Mouse (Mus musculus) mature B cell (primary cell): Measurements from ENCODE around the gene Tas2r130.
"Not testable (repeated sequence)": the region's sequence is repeated elsewhere in the genome, so short reads cannot be mapped to it uniquely, and the experiment has no call there.

Experiments used
- in situ Hi-C: fragments of 300-500 bp; cut with MboI; formaldehyde crosslinking; loops from 2 replicates; pipeline ENCODE4 v1.14.3; 2019

The Tas2r130 gene

GRCm38 (mm10) chr6:131630812-131631211, at the start of gene Tas2r130:
TSS of gene Tas2r130 (minus strand) at chr6:131630912.
- in situ Hi-C loops: no loop called here

GRCm38 (mm10) chr6:131678786-131679185, 48.1 kb upstream of the Tas2r130 start, which contains the start of gene Tas2r106:
TSS of gene Tas2r106 (minus strand) at chr6:131678886.
- in situ Hi-C loops: no loop called here

GRCm38 (mm10) chr6:131660049-131660448, 29.3 kb upstream of the Tas2r130 start, which contains the start of gene Tas2r107:
TSS of gene Tas2r107 (minus strand) at chr6:131660149.
- in situ Hi-C loops: no loop called here

- in situ Hi-C loops: not testable (repeated sequence)
These were observed 20.8 kb downstream of the Tas2r130 start for GRCm38 (mm10) chr6:131609956-131610355.

- in situ Hi-C loops: no loop called here
These were observed 25.9 kb downstream of the Tas2r130 start for GRCm38 (mm10) chr6:131604821-131605220.
